Mouse (Mus musculus) megakaryocyte progenitor cell, adult 5-6 weeks (primary cell): Measurements from ENCODE around the gene Palm3. TPM values are rescaled to one million over a fixed set of nuclear protein-coding genes. Genes with fewer than 3 reads are reported as not detected.

ENCODE experiments used
- ATAC-seq: replicated peaks from 2 replicates; pipeline ENCODE4 v1.8.0; 2016; ENCODE audit warnings: mild to moderate bottlenecking, moderate TSS enrichment, inconsistent platforms; ENCODE audit not compliant: poor library complexity
- total RNA-seq, 2 experiments: library from RNA; stranded (forward) in 1 of 2; stranded (reverse) in 1 of 2; fragments of 157-497, 149-512 nt in 1 of 2; fragments of 200-1000 nt in 1 of 2; gene quantifications; 2 replicates each; pipeline versions ENCODE4 v1.2.3 to v1.2.4; 2015 to 2017

Gene Palm3
- total RNA-seq, 2 experiments from 2014 or later = not detected

DNA sequence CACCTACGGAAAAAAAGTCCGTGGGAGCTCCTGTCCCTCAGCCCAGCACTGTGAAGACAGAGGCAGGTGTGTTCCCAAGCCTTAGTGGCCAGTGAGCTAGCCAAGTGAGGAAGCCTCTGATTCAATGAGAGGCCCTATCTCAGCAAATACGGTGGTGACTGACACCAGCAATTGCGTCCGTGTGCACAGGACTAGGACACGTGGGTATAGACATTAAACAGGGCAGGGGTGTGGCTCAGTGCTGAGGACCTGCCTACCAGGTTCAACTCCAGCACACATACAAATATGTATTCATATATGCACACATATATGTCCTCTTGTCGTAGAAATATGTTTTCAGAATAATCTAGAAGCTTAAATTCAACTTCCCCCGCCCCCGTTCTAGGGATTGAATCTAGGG lies 1.5 kb upstream of the Palm3 start:
- 0 out of 2 replicates have a peak, but pooled peaks have one; percentile 16 for ATAC-seq

DNA sequence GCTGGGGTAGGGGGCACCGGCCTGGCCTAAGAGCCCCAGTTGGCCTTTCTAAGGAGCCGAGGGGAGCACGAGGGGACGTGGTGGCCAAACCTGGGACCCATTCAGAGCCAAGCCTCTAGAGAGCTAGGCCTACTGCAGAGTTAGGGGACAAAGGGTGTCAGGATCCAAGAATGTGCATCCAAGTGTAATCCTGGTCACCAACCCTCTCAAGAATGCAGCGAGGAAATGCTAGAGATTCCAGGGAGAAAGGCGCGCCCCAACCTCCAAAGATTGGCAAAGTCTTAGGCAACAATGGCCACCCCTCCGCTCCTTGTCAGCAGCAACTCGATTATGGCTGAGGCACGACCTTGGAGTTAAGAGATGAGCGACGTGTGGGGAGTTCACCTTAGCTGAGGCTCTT lies 298 bp downstream of the Palm3 start:
- ATAC-seq = no peak

DNA sequence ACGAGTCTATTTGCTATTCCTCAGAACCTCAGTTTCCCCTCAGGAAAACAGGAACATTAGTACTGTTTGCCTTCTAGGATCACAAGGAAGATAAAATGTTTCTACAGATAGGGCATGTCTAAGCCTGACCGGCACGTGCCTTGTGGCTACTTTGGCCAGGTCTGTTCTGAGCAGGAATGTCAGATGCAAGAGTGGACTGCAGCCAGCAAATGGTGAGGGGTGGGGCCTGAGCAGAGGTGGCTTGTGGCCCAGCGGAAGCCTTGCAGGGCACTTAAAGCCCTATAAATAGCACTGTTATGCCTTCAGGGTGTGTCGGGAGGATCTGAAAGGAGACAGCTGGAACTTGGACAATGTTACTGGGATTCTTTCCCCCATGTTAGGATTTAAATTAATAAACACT lies 1.8 kb downstream of the Palm3 start:
- no peak for ATAC-seq

DNA sequence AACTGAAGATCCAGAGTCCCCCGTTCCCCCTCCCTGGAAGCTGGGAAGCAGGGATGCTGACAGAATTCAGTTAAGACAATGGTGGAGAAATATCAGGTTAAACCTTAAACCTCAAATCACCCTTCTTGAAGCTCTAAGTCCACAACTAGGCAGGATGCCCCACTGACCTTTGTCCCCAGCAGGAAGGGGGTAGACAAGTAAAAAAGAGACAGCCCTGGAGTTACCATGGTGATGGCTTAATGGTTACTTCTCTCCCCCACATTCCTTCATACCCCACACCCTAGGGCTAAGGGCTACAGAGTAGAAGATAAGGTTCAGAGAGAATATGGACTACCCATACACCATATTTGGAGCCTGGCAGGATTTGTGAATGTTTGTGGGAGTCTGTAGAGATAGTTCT lies 2.4 kb downstream of the Palm3 start:
- no peak for ATAC-seq

GRCm38 (mm10) chr8:84024171-84024570 lies 2.9 kb downstream of the Palm3 start:
- peak; percentile 56 for ATAC-seq

DNA sequence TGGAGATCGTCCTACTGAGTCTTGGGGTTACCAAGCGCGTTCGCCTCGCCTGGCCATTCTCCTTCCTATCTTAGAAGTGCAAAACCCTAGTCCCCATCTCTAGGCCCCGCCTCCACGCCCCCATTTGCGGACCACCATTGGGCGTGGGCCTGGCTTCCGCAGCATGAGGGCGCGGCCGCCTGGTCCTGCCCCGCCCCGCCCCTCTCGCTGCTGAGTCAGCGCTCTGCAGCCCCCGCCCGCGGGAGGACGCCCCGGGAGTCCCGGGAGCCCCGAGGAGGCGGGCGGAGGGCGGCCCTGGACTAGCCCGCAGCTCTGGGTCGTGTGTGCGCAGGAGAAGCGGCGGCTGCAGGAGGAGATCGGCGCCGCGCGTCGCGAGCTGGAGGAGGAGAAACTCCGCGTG lies 4.6 kb downstream of the Palm3 start:
- ATAC-seq = peak; percentile 61

DNA sequence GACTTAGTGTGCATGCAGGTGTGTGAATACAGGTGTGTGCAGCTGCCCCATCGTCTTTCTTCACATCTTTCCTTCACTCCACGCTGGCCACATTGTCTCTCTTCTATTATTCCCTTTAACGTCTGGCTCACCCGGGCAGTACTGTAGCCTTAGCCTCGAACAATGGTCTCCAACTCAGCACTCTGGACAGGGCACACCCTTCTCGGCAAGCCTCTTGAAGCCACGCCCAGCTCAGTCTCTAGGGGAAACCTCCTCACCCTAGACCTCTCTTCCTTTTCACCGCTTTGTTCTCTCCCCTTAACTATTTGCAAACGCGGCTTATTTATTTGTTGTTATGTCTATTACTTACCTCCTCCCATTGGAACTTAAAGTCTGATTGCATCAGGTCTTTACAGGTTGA lies 6.2 kb downstream of the Palm3 start:
- ATAC-seq = peak; percentile 77

- ATAC-seq = no peak
These were observed 8.0 kb downstream of the Palm3 start for GRCm38 (mm10) chr8:84029272-84029671.

DNA sequence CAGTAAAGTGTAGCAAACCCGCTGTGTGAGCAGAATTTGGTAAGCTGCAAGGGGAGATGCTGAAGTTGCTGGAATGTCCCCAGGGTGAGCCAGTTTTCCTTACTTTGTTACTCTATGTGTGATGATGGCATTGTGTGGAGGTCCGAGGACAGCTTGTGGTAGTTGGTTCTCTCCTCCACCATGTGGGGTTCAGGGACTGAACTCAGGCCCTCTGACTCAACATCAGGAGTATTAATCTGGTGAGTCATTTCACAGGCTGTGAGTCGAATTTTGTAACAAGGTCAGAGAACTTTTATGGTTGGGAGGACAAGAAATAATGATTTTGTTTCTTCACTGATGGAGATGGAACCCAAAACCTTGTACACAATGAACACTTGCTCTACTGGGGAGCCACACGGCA lies 11.5 kb downstream of the Palm3 start:
- no peak for ATAC-seq

- no peak for ATAC-seq
These were observed 16.7 kb downstream of the Palm3 start for GRCm38 (mm10) chr8:84038015-84038414.

- peak; percentile 78 for ATAC-seq
These were observed 17.8 kb downstream of the Palm3 start for GRCm38 (mm10) chr8:84039050-84039449.

DNA sequence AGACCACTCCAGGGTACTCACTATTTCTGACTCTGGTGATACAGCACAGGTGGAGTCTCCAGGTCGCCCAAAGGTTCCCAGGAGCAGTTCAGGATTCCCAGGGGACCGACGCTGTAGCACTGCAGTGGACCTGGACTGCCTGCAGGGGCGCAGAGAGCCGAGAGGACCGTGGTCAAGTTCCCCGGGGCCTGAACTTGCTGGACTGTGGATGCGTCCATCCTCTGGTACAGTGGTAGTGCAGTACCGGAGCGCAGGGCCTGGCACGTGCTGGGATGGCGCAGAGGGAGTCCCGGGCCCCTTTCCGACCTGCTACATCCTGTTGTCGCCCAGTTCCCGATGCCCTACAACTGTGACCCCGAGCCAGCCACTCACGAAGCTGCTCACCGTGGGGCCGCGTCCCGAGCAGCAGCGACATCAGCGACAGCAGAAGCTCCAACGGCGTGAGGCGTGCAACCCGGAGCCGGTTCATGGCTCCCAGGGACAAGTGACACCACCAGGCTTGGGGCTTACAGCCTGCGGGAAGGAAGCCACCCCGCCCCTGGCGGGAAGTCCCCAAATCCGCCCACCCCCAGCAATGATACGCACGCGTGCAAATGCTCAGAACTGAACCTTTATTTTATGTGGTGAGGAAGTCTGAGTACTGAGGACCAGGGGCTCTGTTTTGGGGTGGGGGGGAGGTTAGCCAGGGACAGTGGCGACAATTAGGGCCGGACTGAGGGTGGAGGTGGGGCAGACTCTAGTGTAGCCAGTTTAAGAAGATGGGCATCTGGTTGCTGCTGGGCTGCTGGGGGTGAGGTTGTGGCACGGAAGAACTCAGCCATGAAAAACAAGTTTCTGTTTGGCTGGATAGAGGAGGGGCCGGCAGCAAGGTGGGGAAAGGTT lies 21.0 kb downstream of the Palm3 start, which contains the start of gene Il27ra:
Gene Il27ra, minus strand, starts transcription at position 524 of the 882 bp plus-strand sequence.
- peak; percentile 69 for ATAC-seq

GRCm38 (mm10) chr8:84042948-84043342 lies 21.7 kb downstream of the Palm3 start:
- no peak for ATAC-seq

- ATAC-seq = no peak
These were observed 22.8 kb downstream of the Palm3 start for GRCm38 (mm10) chr8:84044103-84044502.

DNA sequence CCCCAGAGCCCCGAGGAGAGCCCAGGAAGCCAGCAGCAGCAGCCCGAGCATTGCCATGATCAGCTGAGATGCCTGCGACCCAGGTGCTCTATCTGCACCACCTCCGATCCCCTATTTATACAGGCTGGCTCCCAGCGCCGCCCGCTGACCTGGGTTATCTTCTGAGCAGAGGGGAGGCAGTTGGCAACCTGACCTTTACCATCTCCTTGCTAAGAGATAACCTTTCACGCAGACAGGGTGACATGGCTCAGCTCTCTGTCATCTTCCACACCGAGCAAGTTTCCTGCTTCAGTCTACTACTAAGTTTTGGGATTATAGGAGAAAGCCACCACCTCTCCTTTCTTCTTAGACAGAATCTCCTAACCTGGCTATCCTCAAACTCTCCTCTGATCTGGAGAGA lies 23.6 kb downstream of the Palm3 start, which contains the start of gene Rln3:
Gene Rln3, minus strand, starts transcription at position 101 of the 400 bp plus-strand sequence.
- 0 out of 2 replicates have a peak, but pooled peaks have one; percentile 13 for ATAC-seq

GRCm38 (mm10) chr8:84046505-84046904 lies 25.2 kb downstream of the Palm3 start:
- ATAC-seq = no peak

DNA sequence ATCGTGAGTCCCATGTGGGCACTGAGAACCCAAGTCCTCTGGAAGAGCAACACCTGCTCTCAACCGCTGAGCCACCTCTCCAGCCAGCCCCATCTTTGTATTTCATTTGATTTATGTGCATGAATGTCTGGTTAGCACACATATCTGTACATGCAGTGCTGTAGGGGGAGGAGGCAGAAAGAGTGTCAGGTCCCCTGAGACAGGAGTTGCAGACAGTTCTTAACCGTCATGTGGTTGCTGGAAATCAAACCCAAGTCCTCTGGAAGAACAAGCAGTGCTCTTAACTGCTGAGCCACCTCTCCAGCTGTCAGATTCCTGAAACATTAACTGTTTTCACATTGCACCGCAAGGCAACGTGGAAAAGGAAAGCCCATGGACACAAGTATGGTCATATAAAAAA lies 26.9 kb downstream of the Palm3 start:
- no peak for ATAC-seq

DNA sequence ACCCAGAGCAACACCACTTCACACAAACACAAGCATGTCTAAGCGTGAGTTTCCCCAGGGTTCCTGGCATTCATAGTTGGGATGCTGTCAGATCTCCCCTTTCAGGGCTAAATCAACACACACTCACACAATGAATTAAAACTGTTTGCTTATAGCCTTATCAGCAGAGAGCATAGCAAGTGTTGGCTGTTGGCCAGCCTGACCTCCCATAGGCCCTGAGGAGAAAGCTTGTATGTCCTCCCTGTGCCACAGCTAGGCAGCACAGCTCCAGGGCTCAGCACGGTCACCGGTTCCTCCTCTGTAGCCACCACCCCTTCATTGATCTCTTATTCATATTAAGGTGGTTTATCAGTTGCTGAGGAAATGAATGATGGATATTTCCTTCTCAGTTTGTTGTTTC lies 31.5 kb downstream of the Palm3 start:
- ATAC-seq = peak; percentile 94

- ATAC-seq = 0 out of 2 replicates have a peak, but pooled peaks have one; percentile 11
These were observed 32.0 kb downstream of the Palm3 start for GRCm38 (mm10) chr8:84053229-84053628.

DNA sequence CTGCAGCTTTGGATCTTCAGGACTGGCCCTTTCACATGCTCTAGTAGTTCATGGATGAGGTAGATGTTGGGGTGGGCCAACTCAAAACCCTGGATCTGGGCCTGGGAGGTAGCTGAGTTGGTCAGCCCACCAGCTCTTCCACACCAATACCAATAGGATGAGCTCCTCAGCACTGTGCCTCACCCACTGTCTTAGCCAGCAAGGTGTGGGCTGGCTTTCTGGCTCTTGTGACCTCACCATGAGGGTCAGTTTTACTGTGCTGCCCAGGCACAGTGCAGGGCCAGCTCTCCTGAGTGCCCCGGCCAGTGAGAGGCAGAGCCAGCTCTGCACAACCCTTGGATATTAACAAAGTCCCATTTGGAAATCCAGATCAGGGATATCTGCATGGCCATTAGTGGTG lies 36.6 kb downstream of the Palm3 start:
- no peak for ATAC-seq

GRCm38 (mm10) chr8:84059226-84059625 lies 38.0 kb downstream of the Palm3 start:
- ATAC-seq = peak; percentile 49; the same call in 1 of the 2 replicates

- peak; percentile 83 for ATAC-seq
These were observed 39.0 kb downstream of the Palm3 start for GRCm38 (mm10) chr8:84060245-84060644.
